Mouse (Mus musculus): ENCODE measurements around the gene Tex22. TPM values are rescaled to one million over a fixed set of nuclear protein-coding genes. Genes with fewer than 3 reads are reported as not detected.

Gene Tex22
- polyA plus RNA-seq, 1 experiment from 2014 or later = not detected

DNA sequence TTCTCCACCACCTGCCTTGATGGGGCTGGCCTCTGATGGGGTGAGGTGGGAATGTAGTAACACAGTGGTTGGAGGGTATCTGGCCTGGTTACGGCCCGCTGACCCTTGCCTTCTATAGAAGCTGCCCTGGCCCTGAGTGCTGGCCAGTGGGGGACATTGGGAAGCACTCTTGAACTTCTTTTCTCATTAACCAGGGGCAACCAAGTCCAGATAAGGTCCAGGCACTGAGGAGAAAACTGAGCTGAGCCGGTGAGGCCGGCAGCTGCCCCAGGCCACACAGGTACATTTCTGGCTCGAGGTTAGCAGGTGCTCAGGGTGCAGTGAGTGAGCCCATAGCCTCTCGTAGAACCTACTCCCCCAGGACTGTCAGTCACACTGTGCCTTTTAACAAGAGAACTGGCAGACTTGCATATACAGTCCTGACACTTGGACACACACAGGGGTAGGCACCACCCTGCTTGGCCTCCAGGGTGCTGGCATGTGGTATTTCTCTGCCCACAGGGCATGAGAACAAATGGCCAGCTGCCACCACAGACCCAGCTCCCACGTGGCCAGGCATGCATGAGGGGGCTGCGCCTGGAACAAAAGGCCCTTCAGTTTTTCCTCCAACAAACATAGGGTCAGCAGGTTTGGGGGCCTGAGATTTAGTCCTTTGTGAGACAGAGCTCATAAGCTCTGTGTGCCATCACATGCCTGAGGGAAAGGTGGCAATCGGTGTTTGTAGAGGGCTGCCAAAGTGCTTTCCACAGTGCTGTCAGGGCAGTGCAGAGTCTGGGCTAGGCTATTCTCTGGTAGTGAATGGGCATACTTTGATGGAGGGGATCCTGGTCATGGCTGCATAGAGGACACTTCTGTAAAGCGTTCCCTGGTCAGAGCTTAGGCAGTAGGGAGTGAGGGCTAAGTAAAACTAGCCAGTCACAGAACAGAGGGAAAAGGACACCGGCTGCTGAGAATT, 41.7 kb upstream of the Tex22 start:
- H3K4me3 ChIP-seq (ENCODE audit: low read length) = no peak overlapping the region
- no peaks in the 10 kb centered on the region for H3K36me3 ChIP-seq (ENCODE audit: control insufficient read depth, insufficient read depth)
- peaks cover 46% of the 10 kb centered on the region for H3K4me1 ChIP-seq (ENCODE audit: control insufficient read depth, insufficient read depth, low read length)
- H3K27me3 ChIP-seq (ENCODE audit: control insufficient read depth, insufficient read depth, low read length) = no peaks in the 10 kb centered on the region
- peak overlapping the region; percentile 7; the same call in 1 of the 2 replicates for H3K27ac ChIP-seq (ENCODE audit: low read length)
- no peak overlapping the region for H3K4me2 ChIP-seq (ENCODE audit: low read depth, low read length)
- ATAC-seq (replicated peaks; ENCODE audit: extremely low read depth, insufficient read depth, low FRiP score) = no peak; the same call in 1 of the 2 replicates
- no peak overlapping the region for H3K9ac ChIP-seq (ENCODE audit: low read length)
- no peaks in the 10 kb centered on the region for H3K9me3 ChIP-seq (replicated peaks; ENCODE audit: control insufficient read depth, low read length)
- 63% methylated on average over 11 of the region's 11 CpGs for WGBS

DNA sequence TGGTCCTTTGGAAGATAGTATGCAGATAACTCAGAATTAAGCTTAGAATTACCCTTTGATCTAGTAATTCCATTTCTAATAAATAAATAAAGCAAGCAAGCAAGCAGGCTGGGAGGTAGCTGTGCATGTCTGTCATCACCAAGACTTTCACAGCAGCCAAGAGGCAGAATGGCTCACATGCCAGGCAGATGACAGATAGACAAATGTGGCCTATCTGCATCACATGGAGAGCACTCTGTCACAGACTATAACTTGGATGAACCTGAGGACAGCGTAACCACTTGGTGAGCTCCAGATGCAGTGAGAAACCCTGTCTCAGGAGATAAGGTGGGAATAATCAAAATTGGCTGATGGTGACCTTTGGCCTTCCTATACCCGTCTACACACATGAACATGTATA, 39.2 kb upstream of the Tex22 start:
- Histone ChIP-seq H3K4me2 (ENCODE audit: low read depth, low read length) (no peak overlapping the region), H3K4me1 (ENCODE audit: control insufficient read depth, insufficient read depth, low read length) (peaks cover 35% of the 10 kb centered on the region), H3K9ac (ENCODE audit: low read length) (no peak overlapping the region), H3K4me3 (ENCODE audit: low read length) (no peak overlapping the region), H3K27ac (ENCODE audit: low read length) (peak overlapping the region; percentile 21; the same call in 1 of the 2 replicates), H3K9me3 (replicated peaks; ENCODE audit: control insufficient read depth, low read length) (no peaks in the 10 kb centered on the region), H3K36me3 (ENCODE audit: control insufficient read depth, insufficient read depth) (no peaks in the 10 kb centered on the region), H3K27me3 (ENCODE audit: control insufficient read depth, insufficient read depth, low read length) (no peaks in the 10 kb centered on the region)
- WGBS = 40% methylated on average over 2 of the region's 2 CpGs
- ATAC-seq (replicated peaks; ENCODE audit: extremely low read depth, insufficient read depth, low FRiP score) = no peak

DNA sequence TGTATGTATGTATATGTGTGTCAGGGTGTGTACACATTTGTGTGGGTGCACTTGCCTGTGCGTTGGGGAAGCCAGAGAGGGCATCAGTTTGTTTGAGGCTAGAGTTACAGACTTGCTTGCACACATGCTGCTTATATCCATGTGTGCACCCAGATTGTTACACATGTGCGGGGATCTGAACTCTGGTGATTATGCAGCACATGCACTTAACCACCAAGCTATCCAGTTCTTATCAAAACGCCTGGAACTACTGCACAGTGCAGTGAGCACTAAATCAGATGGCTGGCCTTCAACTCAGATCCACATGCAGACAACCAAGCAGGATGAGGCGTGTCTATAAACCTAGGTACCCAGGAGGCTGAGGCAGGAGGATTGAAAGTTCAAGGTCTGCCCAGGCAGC, 37.3 kb upstream of the Tex22 start:
- Histone ChIP-seq H3K4me1 (ENCODE audit: control insufficient read depth, insufficient read depth, low read length) (peaks cover 40% of the 10 kb centered on the region), H3K4me2 (ENCODE audit: low read depth, low read length) (no peak overlapping the region), H3K27ac (ENCODE audit: low read length) (no peak overlapping the region), H3K9me3 (replicated peaks; ENCODE audit: control insufficient read depth, low read length) (no peaks in the 10 kb centered on the region), H3K36me3 (ENCODE audit: control insufficient read depth, insufficient read depth) (no peaks in the 10 kb centered on the region), H3K9ac (ENCODE audit: low read length) (no peak overlapping the region), H3K4me3 (ENCODE audit: low read length) (no peak overlapping the region), H3K27me3 (ENCODE audit: control insufficient read depth, insufficient read depth, low read length) (no peaks in the 10 kb centered on the region)
- no peak for ATAC-seq (replicated peaks; ENCODE audit: extremely low read depth, insufficient read depth, low FRiP score)
- WGBS = 90% methylated on average over 4 of the region's 4 CpGs

DNA sequence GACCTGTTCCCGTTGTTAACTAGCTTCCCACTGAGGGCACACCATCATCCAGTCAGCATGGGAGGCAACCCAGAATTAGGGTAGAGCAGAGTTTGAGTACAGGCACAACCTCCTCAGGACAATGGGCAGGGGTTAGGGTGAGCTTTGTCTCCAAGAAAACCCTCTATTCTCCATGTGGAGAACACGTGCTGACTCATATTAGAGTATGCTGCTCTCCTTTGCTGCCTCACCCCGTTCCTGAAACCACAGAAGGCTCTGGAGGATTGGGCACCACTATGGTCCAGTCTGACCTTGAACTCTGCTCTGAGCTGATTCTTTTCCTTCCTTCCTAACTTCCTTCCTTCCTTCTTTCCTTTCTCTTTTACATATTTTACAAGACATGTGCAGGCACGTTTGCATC, 35.9 kb upstream of the Tex22 start:
- no peak for ATAC-seq (replicated peaks; ENCODE audit: extremely low read depth, insufficient read depth, low FRiP score)
- H3K36me3 ChIP-seq (ENCODE audit: control insufficient read depth, insufficient read depth) = no peaks in the 10 kb centered on the region

DNA sequence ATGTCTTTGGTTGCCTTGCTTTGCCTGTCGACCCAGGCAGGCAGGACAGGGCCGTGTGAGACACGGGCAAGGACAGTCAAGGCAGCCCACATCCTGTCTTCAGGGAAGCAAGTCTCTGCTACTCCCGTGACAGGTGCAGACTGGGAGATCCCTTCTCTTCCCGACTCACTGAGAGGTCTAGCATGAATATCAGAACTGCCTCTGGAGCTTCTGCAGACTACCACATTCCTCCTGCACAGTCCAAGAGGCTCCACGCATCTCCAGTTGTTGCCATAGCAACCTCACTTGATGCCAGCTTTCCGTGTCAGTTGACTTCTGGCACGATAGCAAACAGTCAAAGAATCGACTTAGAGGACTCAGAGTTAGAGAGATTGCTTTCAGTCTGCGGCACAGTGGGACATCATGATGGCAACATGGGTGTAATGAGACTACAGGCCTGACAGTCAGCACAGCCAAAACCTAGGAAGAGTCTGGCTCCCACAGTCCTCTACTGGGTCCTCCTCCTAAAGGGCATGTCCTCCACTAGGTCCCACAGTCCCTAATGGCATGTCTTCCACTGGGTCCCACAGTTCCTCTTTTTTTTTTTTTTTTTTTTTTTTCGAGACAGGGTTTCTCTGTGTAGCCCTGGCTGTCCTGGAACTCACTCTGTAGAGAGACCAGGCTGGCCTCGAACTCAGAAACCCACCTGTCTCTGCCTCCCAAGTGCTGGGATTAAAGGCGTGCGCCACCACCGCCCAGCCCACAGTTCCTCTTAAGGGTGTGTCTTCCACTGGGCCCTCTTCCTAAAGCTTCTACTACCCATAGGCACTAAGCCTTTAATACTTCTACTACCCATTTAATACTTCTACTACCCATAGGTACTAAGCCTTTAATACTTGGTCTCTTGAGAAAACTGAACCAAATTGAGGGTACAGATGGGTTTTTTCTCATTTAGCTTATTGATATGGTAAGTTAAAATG, 32.5 kb upstream of the Tex22 start:
- H3K4me1 ChIP-seq (ENCODE audit: control insufficient read depth, insufficient read depth, low read length) = peaks cover 9% of the 10 kb centered on the region
- no peak overlapping the region for H3K27ac ChIP-seq (ENCODE audit: low read length)
- no peaks in the 10 kb centered on the region; the same call in 1 of the 2 replicates for H3K36me3 ChIP-seq (ENCODE audit: control insufficient read depth, insufficient read depth)
- peak; percentile 41 for ATAC-seq (replicated peaks; ENCODE audit: extremely low read depth, insufficient read depth, low FRiP score)
- WGBS = 51% methylated on average over 15 of the region's 15 CpGs
- H3K4me3 ChIP-seq (ENCODE audit: low read length) = no peak overlapping the region
- no peaks in the 10 kb centered on the region for H3K27me3 ChIP-seq (ENCODE audit: control insufficient read depth, insufficient read depth, low read length)
- no peak overlapping the region for H3K4me2 ChIP-seq (ENCODE audit: low read depth, low read length)
- no peaks in the 10 kb centered on the region for H3K9me3 ChIP-seq (replicated peaks; ENCODE audit: control insufficient read depth, low read length)
- H3K9ac ChIP-seq (ENCODE audit: low read length) = no peak overlapping the region

More for the DNA sequence above, 35.9 kb upstream of the Tex22 start:
- H3K27me3 ChIP-seq (ENCODE audit: control insufficient read depth, insufficient read depth, low read length) = no peaks in the 10 kb centered on the region
- no peak overlapping the region for H3K9ac ChIP-seq (ENCODE audit: low read length)
- H3K27ac ChIP-seq (ENCODE audit: low read length) = no peak overlapping the region
- no peak overlapping the region for H3K4me3 ChIP-seq (ENCODE audit: low read length)
- H3K9me3 ChIP-seq (replicated peaks; ENCODE audit: control insufficient read depth, low read length) = no peaks in the 10 kb centered on the region
- 87% methylated on average over 4 of the region's 4 CpGs for WGBS
- peaks cover 28% of the 10 kb centered on the region for H3K4me1 ChIP-seq (ENCODE audit: control insufficient read depth, insufficient read depth, low read length)
- H3K4me2 ChIP-seq (ENCODE audit: low read depth, low read length) = no peak overlapping the region

DNA sequence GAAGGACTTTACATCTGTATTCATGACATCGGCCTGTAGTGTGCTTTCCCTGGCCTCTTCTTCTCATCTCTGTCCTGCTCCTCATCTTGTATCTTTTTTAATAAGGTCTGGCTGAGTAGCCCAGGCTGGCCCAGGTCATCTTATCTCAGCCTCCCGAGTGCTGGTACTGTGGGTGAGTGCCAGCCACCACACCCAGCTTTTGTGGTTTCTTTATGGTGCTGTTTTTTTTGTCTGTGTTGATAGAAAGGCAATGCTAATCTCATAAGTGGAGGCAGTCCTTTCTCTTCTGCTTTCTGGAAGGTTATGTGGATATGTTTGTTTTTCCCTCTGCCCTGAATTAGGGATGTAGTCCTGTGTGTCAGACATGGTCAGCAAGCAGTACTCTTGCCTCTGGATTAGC, 31.8 kb upstream of the Tex22 start:
- 69% methylated on average over 2 of the region's 2 CpGs for WGBS
- Histone ChIP-seq H3K4me1 (ENCODE audit: control insufficient read depth, insufficient read depth, low read length) (peaks cover 12% of the 10 kb centered on the region), H3K4me2 (ENCODE audit: low read depth, low read length) (no peak overlapping the region), H3K27ac (ENCODE audit: low read length) (no peak overlapping the region), H3K27me3 (ENCODE audit: control insufficient read depth, insufficient read depth, low read length) (no peaks in the 10 kb centered on the region), H3K4me3 (ENCODE audit: low read length) (no peak overlapping the region), H3K9ac (ENCODE audit: low read length) (no peak overlapping the region), H3K9me3 (replicated peaks; ENCODE audit: control insufficient read depth, low read length) (no peaks in the 10 kb centered on the region), H3K36me3 (ENCODE audit: control insufficient read depth, insufficient read depth) (no peaks in the 10 kb centered on the region; the same call in 1 of the 2 replicates)
- no peak for ATAC-seq (replicated peaks; ENCODE audit: extremely low read depth, insufficient read depth, low FRiP score)

DNA sequence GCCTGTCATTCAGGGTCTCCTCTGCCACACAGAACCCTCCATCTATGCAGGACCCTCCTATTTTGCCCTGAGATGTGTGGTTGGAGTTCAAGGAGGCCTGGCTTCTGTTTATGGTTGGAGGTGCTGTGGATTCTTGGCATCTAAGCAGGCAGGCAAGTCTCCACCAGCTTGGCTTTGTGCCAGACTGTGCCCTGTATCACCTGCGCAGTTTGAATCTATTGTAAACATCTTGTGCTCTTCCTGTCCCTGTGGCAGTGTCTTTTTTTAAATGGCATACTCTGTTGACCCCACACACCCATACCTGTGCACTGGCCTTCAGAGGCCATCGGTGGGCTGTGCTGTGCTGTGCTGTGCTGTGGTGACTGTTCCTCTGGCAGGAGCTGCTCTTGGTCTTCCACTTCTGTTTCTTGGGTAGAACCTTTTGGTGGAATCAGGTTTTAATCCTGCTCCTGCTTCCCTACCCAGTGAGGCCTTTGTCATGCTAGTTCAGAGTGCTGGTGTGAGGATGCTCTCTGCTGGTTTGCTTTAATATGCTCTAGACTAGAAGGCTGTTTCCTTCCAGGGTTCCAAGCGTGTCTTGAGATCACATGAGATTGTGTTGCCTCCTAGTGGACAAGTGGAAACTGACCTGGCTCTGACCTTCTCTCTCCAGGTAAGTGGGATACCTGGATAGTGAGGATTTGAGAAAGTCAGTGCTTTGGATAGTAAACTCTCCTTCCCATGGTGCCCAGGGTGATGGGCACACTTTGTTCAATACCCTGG, 29.2 kb upstream of the Tex22 start:
- no peak for ATAC-seq (replicated peaks; ENCODE audit: extremely low read depth, insufficient read depth, low FRiP score)
- H3K4me2 ChIP-seq (ENCODE audit: low read depth, low read length) = no peak overlapping the region
- H3K27ac ChIP-seq (ENCODE audit: low read length) = no peak overlapping the region
- 79% methylated on average over 3 of the region's 3 CpGs for WGBS
- H3K9ac ChIP-seq (ENCODE audit: low read length) = no peak overlapping the region
- no peaks in the 10 kb centered on the region for H3K27me3 ChIP-seq (ENCODE audit: control insufficient read depth, insufficient read depth, low read length)
- peaks cover 12% of the 10 kb centered on the region for H3K4me1 ChIP-seq (ENCODE audit: control insufficient read depth, insufficient read depth, low read length)
- no peaks in the 10 kb centered on the region for H3K9me3 ChIP-seq (replicated peaks; ENCODE audit: control insufficient read depth, low read length)
- H3K4me3 ChIP-seq (ENCODE audit: low read length) = no peak overlapping the region
- H3K36me3 ChIP-seq (ENCODE audit: control insufficient read depth, insufficient read depth) = no peaks in the 10 kb centered on the region; the same call in none of the 2 replicates

DNA sequence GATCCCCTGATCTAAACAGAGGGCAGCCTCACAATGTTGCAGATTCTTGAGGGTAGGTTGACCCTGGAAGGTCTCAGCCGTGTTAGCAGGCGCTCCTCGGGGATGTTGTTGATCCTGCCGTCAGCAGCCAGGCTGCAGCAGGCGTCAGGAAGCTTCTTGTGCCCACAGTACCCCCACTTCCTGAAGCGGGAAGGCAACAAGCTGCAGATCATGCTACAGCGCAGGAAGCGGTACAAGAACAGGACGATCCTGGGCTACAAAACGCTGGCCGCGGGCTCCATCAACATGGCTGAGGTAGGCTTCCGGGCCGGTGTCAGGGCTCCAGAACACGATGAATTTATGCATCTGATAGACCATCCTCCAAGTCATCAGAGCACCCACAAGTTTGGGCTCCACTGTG, 27.4 kb upstream of the Tex22 start:
- no peak for ATAC-seq (replicated peaks; ENCODE audit: extremely low read depth, insufficient read depth, low FRiP score)
- Histone ChIP-seq H3K36me3 (ENCODE audit: control insufficient read depth, insufficient read depth) (peaks cover 4% of the 10 kb centered on the region), H3K4me1 (ENCODE audit: control insufficient read depth, insufficient read depth, low read length) (peaks cover 17% of the 10 kb centered on the region; the same call in 1 of the 2 replicates), H3K9ac (ENCODE audit: low read length) (no peak overlapping the region), H3K27ac (ENCODE audit: low read length) (no peak overlapping the region), H3K27me3 (ENCODE audit: control insufficient read depth, insufficient read depth, low read length) (no peaks in the 10 kb centered on the region), H3K9me3 (replicated peaks; ENCODE audit: control insufficient read depth, low read length) (no peaks in the 10 kb centered on the region), H3K4me2 (ENCODE audit: low read depth, low read length) (no peak overlapping the region), H3K4me3 (ENCODE audit: low read length) (no peak overlapping the region)
- 84% methylated on average over 15 of the region's 15 CpGs for WGBS
